Mouse (Mus musculus) activated CD4-positive, CD25-positive, alpha-beta regulatory T cell, adult 9 weeks (primary cell): ENCODE data around the gene Thsd4. TPM values are rescaled to one million over a fixed set of nuclear protein-coding genes. Genes with fewer than 3 reads are reported as not detected.

Source experiments
- polyA plus RNA-seq: library from polyadenylated mRNA; unstranded; fragments of 100-300 nt; shearing (Covaris generic); gene quantifications from one replicate; pipeline ENCODE4 v1.2.1, GENCODE M21; 2017

Thsd4 gene
- polyA plus RNA-seq: not detected

DNA sequence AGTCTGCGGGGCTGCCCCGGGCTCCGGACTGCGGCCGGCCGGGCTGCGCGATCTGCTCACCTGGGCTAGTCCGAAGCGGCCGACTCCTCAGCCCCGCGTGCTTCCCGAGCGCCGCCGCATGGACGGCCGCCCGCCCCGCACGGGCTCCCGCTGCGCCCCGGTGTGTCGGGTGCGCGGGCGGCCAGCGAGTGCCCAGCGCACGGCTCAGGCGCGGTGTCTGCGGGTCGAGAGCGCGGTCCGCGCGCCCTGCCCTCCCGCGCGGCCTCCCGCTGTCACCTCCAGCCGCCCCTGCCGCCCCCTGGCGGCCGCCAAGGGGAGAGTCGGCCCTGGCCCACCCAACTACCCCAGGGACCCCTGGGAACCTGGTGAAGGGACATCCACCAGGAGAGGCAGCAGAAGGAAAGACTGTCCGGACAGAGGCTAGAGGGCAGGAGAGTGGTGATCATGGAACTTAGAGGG, at the start of gene Thsd4:
Gene Thsd4, minus strand, starts transcription at position 241 of the 459 bp plus-strand sequence.

DNA sequence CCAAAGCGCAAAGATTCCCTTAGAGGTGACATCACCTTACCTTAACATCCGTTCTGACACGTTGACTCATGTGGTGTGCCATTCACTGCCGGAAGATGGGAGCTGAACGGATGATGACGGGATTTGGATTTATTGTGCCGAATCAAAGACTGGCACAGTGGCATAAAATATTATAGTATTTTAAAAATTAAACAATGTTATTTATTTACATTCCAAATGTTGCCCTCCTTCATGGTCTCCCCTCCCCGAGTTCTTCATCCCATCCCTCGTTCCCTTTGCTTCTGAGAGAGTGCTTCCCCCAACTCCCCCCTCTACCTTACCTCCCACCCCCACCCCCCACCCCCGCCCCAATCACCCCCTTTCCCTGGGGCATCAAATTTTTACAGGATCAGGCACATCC, 561.3 kb downstream of the Thsd4 start, which contains the start of gene Nr2e3:
Gene Nr2e3, minus strand, starts transcription at position 101 of the 400 bp plus-strand sequence.

Other genes starting within 250 kb of the Thsd4 start
- 1.5 TPM for gene Lrrc49, start 166.1 kb upstream of the Thsd4 start, polyA plus RNA-seq
- not detected for gene Larp6, start 190.9 kb upstream of the Thsd4 start, polyA plus RNA-seq